Mouse (Mus musculus): ENCODE measurements around the gene Cdc42bpb.

GRCm38 (mm10) chr12:111349540-111350231 lies 27.8 kb downstream of the Cdc42bpb start:
- no peak for TF ChIP-seq CTCF (IDR thresholded peaks at IDR 0.05; ENCODE audit: low read depth)
- TF ChIP-seq EP300 (optimal IDR thresholded peaks at IDR 0.05) = no peak

All from stomach, postnatal 0 days (tissue).